Mouse (Mus musculus): ENCODE measurements around the gene Zc3h10. TPM values are rescaled to one million over a fixed set of nuclear protein-coding genes. Genes with fewer than 3 reads are reported as not detected.

Zc3h10 gene
- polyA plus RNA-seq (2016; fragmentation: Nextera tagmentation; extraction: Ambion mirVana) = 16.9 and 19.9 TPM in 2 replicates

GRCm38 (mm10) chr10:128547361-128548032 is at the start of gene Zc3h10:
Zc3h10 (minus strand) TSS chr10:128547774.
- peak within 1 kb of the TSS; percentile 86 for H3K4me3 ChIP-seq
- WGBS = under 1% methylated on average over 50 of the region's 50 CpGs
- H3K9me3 ChIP-seq = no peaks in the 10 kb centered on the region
- peaks cover 30% of the 10 kb centered on the region for H3K4me1 ChIP-seq (replicated peaks)
- peaks cover 36% of the 10 kb centered on the region for H3K36me3 ChIP-seq
- peak; percentile 95 for DNase-seq (ENCODE audit: low spot score)
- H3K27me3 ChIP-seq (ENCODE audit: insufficient read depth, poor library complexity, severe bottlenecking) = no peaks in the 10 kb centered on the region
- H3K27ac ChIP-seq = peak within 1 kb of the TSS; percentile 95

- H3K9me3 ChIP-seq = no peaks in the 10 kb centered on the region
- H3K27ac ChIP-seq = no peak overlapping the region
- no peak for DNase-seq (ENCODE audit: low spot score)
- no peaks in the 10 kb centered on the region for H3K36me3 ChIP-seq
- no peak overlapping the region for H3K4me3 ChIP-seq
- peaks cover 26% of the 10 kb centered on the region for H3K4me1 ChIP-seq (replicated peaks)
- 79% methylated on average over 5 of the region's 5 CpGs for WGBS
- peaks cover 25% of the 10 kb centered on the region for H3K27me3 ChIP-seq (ENCODE audit: insufficient read depth, poor library complexity, severe bottlenecking)
These were observed 45.2 kb upstream of the Zc3h10 start for GRCm38 (mm10) chr10:128592797-128593196.

GRCm38 (mm10) chr10:128591436-128591835 is 43.9 kb upstream of the Zc3h10 start:
- peaks cover 32% of the 10 kb centered on the region for H3K4me1 ChIP-seq (replicated peaks)
- H3K36me3 ChIP-seq = no peaks in the 10 kb centered on the region
- DNase-seq (ENCODE audit: low spot score) = no peak
- H3K4me3 ChIP-seq = no peak overlapping the region
- no peaks in the 10 kb centered on the region for H3K9me3 ChIP-seq
- H3K27ac ChIP-seq = no peak overlapping the region
- 89% methylated on average over 6 of the region's 6 CpGs for WGBS
- peaks cover 38% of the 10 kb centered on the region for H3K27me3 ChIP-seq (ENCODE audit: insufficient read depth, poor library complexity, severe bottlenecking)

GRCm38 (mm10) chr10:128590193-128590690 is 42.7 kb upstream of the Zc3h10 start:
- under 1% methylated on average over 43 of the region's 43 CpGs for WGBS
- H3K27me3 ChIP-seq (ENCODE audit: insufficient read depth, poor library complexity, severe bottlenecking) = peaks cover 50% of the 10 kb centered on the region
- peak; percentile 80 for DNase-seq (ENCODE audit: low spot score)
- H3K36me3 ChIP-seq = no peaks in the 10 kb centered on the region
- H3K4me1 ChIP-seq (replicated peaks) = peaks cover 34% of the 10 kb centered on the region
- no peaks in the 10 kb centered on the region for H3K9me3 ChIP-seq
- H3K4me3 ChIP-seq = peak overlapping the region; percentile 72
- H3K27ac ChIP-seq = peak overlapping the region; percentile 82

- H3K9me3 ChIP-seq = no peaks in the 10 kb centered on the region
- under 1% methylated on average over 43 of the region's 43 CpGs for WGBS
- DNase-seq (ENCODE audit: low spot score) = peak; percentile 67
- H3K4me1 ChIP-seq (replicated peaks) = peaks cover 34% of the 10 kb centered on the region
- H3K4me3 ChIP-seq = peak within 1 kb of the TSS; percentile 72
- H3K36me3 ChIP-seq = no peaks in the 10 kb centered on the region
- peaks cover 55% of the 10 kb centered on the region for H3K27me3 ChIP-seq (ENCODE audit: insufficient read depth, poor library complexity, severe bottlenecking)
- H3K27ac ChIP-seq = peak within 1 kb of the TSS; percentile 82
These were observed 42.1 kb upstream of the Zc3h10 start, which contains the start of gene Erbb3 for GRCm38 (mm10) chr10:128589464-128590192. Erbb3 (minus strand) TSS chr10:128589652.

- DNase-seq (ENCODE audit: low spot score) = no peak
- no peaks in the 10 kb centered on the region for H3K9me3 ChIP-seq
- H3K4me1 ChIP-seq (replicated peaks) = peaks cover 36% of the 10 kb centered on the region
- peak overlapping the region; percentile 72 for H3K4me3 ChIP-seq
- H3K27ac ChIP-seq = peak overlapping the region; percentile 70
- peaks cover 62% of the 10 kb centered on the region for H3K27me3 ChIP-seq (ENCODE audit: insufficient read depth, poor library complexity, severe bottlenecking)
- 3% methylated on average over 23 of the region's 23 CpGs for WGBS
- no peaks in the 10 kb centered on the region for H3K36me3 ChIP-seq
These were observed 41.3 kb upstream of the Zc3h10 start for GRCm38 (mm10) chr10:128588775-128589463.

GRCm38 (mm10) chr10:128588136-128588535 is 40.6 kb upstream of the Zc3h10 start:
- DNase-seq (ENCODE audit: low spot score) = no peak
- Histone ChIP-seq H3K9me3 (no peaks in the 10 kb centered on the region), H3K27me3 (ENCODE audit: insufficient read depth, poor library complexity, severe bottlenecking) (peaks cover 69% of the 10 kb centered on the region), H3K4me1 (replicated peaks) (peaks cover 41% of the 10 kb centered on the region), H3K4me3 (peak overlapping the region; percentile 72), H3K36me3 (no peaks in the 10 kb centered on the region), H3K27ac (peak overlapping the region; percentile 63)
- WGBS = 39% methylated on average over 1 of the region's 1 CpGs

- Histone ChIP-seq H3K27me3 (ENCODE audit: insufficient read depth, poor library complexity, severe bottlenecking) (peaks cover 73% of the 10 kb centered on the region), H3K4me1 (replicated peaks) (peaks cover 41% of the 10 kb centered on the region), H3K4me3 (peak overlapping the region; percentile 72), H3K27ac (peak overlapping the region; percentile 63), H3K36me3 (no peaks in the 10 kb centered on the region), H3K9me3 (no peaks in the 10 kb centered on the region)
- WGBS = 55% methylated on average over 8 of the region's 8 CpGs
- DNase-seq (ENCODE audit: low spot score) = no peak
These were observed 40.1 kb upstream of the Zc3h10 start for GRCm38 (mm10) chr10:128587697-128588096.

GRCm38 (mm10) chr10:128587120-128587519 is 39.5 kb upstream of the Zc3h10 start:
- Histone ChIP-seq H3K9me3 (no peaks in the 10 kb centered on the region), H3K36me3 (no peaks in the 10 kb centered on the region), H3K27me3 (ENCODE audit: insufficient read depth, poor library complexity, severe bottlenecking) (peaks cover 74% of the 10 kb centered on the region), H3K4me1 (replicated peaks) (peaks cover 41% of the 10 kb centered on the region), H3K27ac (peak overlapping the region; percentile 63; the same call in 1 of the 2 replicates), H3K4me3 (peak overlapping the region; percentile 72; the same call in 1 of the 2 replicates)
- DNase-seq (ENCODE audit: low spot score) = no peak
- WGBS = 49% methylated on average over 4 of the region's 4 CpGs

GRCm38 (mm10) chr10:128586546-128586945 is 39.0 kb upstream of the Zc3h10 start:
- Histone ChIP-seq H3K4me1 (replicated peaks) (peaks cover 41% of the 10 kb centered on the region), H3K27ac (peak overlapping the region; percentile 63; the same call in 1 of the 2 replicates), H3K36me3 (no peaks in the 10 kb centered on the region), H3K27me3 (ENCODE audit: insufficient read depth, poor library complexity, severe bottlenecking) (peaks cover 74% of the 10 kb centered on the region), H3K9me3 (no peaks in the 10 kb centered on the region), H3K4me3 (peak overlapping the region; percentile 29; the same call in 1 of the 2 replicates)
- 13% methylated on average over 1 of the region's 1 CpGs for WGBS
- no peak for DNase-seq (ENCODE audit: low spot score)

- Histone ChIP-seq H3K9me3 (no peaks in the 10 kb centered on the region), H3K27ac (no peak overlapping the region), H3K27me3 (ENCODE audit: insufficient read depth, poor library complexity, severe bottlenecking) (peaks cover 65% of the 10 kb centered on the region), H3K4me3 (peak overlapping the region; percentile 5; the same call in 1 of the 2 replicates), H3K36me3 (no peaks in the 10 kb centered on the region), H3K4me1 (replicated peaks) (peaks cover 27% of the 10 kb centered on the region)
- no peak for DNase-seq (ENCODE audit: low spot score)
- WGBS = 12% methylated on average over 4 of the region's 4 CpGs
These were observed 36.8 kb upstream of the Zc3h10 start for GRCm38 (mm10) chr10:128584386-128584785.

- WGBS = 15% methylated on average over 7 of the region's 7 CpGs
- Histone ChIP-seq H3K27me3 (ENCODE audit: insufficient read depth, poor library complexity, severe bottlenecking) (peaks cover 58% of the 10 kb centered on the region), H3K9me3 (no peaks in the 10 kb centered on the region), H3K36me3 (no peaks in the 10 kb centered on the region), H3K4me3 (peak overlapping the region; percentile 5; the same call in 1 of the 2 replicates), H3K27ac (no peak overlapping the region), H3K4me1 (replicated peaks) (peaks cover 21% of the 10 kb centered on the region)
- no peak for DNase-seq (ENCODE audit: low spot score)
These were observed 36.1 kb upstream of the Zc3h10 start for GRCm38 (mm10) chr10:128583644-128584043.
